Mouse (Mus musculus) left cerebral cortex, adult 8-10 months (tissue): ENCODE measurements at regions not wholly inside any gene's neighbourhood (a gene's known extent, or its start where the extent isn't known, plus 50 kb on each side); places are given as distances from the start of the nearest gene placed in this dataset.

ENCODE experiments used
- DNase-seq, 2 experiments: peaks; one replicate each; pipeline ENCODE4 v3.0.0; 2022; ENCODE audit warnings: low spot score in 2 of 2

GRCm38 (mm10) chr6:81323690-81324089 lies 599.8 kb upstream of the Gcfc2 start:
- DNase-seq: no peak

DNA sequence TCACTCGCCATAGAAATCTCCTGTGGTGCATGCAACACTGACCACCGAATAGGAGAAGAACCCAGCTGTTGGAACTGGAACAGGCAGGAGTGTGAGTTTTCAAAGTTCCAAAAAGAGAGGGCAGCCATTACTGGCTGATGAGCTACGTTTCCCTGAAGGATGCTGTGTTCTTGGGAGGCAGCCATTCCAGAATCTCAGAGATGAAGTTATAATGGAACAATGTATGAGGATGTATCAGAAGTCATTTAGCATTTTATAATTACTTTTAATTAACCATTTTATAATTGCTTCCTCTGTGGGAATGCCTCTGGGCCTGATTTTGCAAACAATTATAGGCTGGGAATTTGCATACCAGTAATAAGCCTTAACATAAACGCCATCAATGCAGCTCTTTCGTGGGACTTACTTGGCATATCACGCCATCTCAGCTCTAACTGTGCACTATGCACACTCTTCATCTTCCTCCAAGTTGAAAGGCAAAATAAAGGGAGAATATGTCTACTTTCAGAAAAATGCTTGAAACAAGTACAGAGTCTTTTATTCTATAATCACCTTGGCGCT lies 559.4 kb upstream of the Gcfc2 start:
- DNase-seq: no peak

GRCm38 (mm10) chr6:81388484-81388883 lies 535.0 kb upstream of the Gcfc2 start:
- DNase-seq: no peak

DNA sequence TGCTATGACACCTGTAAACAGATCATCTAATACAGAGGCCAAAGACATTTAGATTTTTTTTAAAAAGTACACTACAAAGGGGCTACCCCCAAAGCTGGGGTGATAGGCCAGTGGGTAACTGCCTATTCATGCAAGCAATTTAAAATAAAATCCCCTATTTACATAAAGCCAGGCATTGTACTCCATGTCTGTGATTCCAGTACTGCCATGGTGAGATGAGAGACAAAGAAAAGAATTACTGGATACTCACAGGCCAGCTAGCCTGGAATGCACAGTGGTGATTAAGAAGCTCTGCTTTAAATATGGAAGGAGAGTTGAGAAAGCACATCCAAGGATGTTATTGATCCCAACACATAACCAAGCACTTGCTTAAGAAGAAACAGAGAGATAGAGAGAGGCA lies 520.3 kb upstream of the Gcfc2 start:
- DNase-seq: no peak

DNA sequence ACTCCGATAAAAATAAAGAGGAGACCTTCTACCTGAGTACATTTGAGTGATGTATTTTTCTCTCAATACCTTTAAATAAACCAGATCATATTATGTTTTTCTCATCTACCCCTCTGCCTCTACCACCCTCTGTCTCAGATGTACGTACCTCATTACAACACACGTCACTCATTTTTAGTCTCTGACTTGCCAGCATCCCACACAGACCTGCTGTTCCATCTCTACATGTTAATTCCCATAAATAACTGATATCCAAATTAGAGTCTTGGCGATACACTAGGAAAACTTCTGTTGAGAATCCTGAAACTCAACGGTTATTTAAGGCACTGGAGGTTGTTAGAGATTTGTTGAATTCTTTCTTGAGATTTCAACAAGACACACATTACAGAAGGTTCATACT lies 509.9 kb upstream of the Gcfc2 start:
- peak in 1 of 2 experiments; percentile 52 for DNase-seq

DNA sequence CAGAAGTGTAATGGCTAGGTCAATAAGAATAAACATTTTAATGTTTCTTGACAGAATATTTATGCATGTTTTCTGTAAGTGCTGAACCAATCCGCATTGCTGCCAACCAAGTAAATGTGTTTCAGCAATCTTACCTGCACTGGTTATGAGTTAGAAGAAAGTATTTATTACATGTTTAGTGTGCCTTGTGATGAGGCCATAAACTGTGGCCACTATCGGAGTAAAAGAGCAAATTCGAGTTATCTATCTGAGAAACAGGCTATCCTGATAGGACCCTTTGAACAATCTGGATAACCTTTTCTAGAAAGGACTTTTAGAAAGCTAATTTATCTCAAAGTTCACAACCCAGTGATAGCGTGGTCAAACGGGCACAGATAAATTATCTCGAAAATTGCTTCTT lies 488.7 kb upstream of the Gcfc2 start:
- DNase-seq: no peak

- DNase-seq: no peak
Observed at GRCm38 (mm10) chr6:81438951-81439722, 484.3 kb upstream of the Gcfc2 start.

- DNase-seq: peak in 1 of 2 experiments; percentile 6
Observed at GRCm38 (mm10) chr6:81441396-81441795, 482.1 kb upstream of the Gcfc2 start.

- DNase-seq: no peak
Observed at GRCm38 (mm10) chr6:81446019-81446800, 477.3 kb upstream of the Gcfc2 start.

- DNase-seq: no peak
Observed at GRCm38 (mm10) chr6:81447701-81448100, 475.8 kb upstream of the Gcfc2 start.

GRCm38 (mm10) chr6:81448366-81448765 lies 475.1 kb upstream of the Gcfc2 start:
- DNase-seq: no peak

DNA sequence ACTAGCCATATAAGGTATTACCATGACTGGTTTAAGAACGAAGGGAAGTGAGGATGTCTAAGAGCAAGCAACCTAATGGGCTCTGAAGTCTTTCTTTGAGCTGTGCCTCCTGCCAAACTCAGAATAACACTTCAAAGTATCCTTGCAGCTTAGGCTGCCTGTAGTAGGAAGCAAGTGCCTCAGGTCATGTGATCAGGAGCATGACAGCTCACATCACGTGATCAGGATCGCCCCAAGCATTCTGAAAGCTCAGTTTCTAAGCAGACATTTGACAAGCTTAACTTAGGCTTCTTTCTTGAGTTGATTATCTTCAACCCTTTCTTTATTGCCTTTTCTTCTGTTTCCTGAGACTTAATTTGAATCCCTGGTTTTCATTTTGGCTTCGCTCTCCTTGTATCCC lies 462.4 kb upstream of the Gcfc2 start:
- no peak for DNase-seq

- no peak for DNase-seq
Observed at GRCm38 (mm10) chr6:81464442-81464841, 459.0 kb upstream of the Gcfc2 start.

- DNase-seq: no peak
Observed at GRCm38 (mm10) chr6:81466536-81466935, 456.9 kb upstream of the Gcfc2 start.

GRCm38 (mm10) chr6:81471340-81471955 lies 452.0 kb upstream of the Gcfc2 start:
- peak in 1 of 2 experiments; percentile 21 for DNase-seq

GRCm38 (mm10) chr6:81472506-81472905 lies 451.0 kb upstream of the Gcfc2 start:
- peak in 1 of 2 experiments; percentile 17 for DNase-seq

- DNase-seq: no peak
Observed at GRCm38 (mm10) chr6:81474786-81475185, 448.7 kb upstream of the Gcfc2 start.

DNA sequence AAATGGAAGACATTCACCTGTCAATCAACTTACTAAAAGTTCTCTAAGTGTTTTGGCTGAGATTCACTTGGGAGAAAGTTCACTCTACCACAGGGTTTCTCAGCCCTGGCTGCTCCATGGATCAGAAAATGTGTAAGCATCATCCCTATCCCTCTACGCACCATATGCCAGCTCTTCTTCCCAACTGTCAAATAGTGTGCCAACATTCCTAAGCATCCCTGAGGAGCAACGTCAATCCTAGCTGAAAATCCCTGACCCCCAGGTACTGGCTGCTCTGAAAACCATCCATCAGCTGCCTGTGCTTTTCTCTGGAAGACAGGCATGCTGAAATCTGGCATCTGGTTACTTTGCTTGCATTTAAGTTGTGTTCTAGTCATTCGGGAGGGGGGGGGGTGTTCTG lies 436.5 kb upstream of the Gcfc2 start:
- DNase-seq: no peak

DNA sequence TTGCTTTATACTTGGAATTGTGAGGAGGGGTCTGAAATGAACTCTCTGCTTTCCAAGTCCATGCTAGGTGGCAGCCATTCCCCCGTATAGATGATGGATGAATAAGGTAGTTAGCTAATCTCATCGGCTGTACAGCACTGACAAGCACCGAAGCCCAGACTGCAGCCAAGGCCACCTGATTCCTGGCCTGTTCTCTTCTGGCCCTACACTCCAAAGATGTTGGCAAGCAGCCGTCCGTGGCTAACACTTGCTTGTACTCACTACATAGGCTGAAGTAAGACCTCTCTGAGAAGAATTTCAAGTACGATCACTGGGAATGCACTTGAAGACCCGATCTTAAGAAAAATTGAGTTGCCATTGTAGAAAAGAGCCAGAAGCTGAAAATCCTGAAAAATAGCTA lies 427.2 kb upstream of the Gcfc2 start:
- no peak for DNase-seq

GRCm38 (mm10) chr6:81517185-81517584 lies 406.3 kb upstream of the Gcfc2 start:
- DNase-seq: no peak

- no peak for DNase-seq
Observed at GRCm38 (mm10) chr6:81562260-81562659, 361.2 kb upstream of the Gcfc2 start.

DNA sequence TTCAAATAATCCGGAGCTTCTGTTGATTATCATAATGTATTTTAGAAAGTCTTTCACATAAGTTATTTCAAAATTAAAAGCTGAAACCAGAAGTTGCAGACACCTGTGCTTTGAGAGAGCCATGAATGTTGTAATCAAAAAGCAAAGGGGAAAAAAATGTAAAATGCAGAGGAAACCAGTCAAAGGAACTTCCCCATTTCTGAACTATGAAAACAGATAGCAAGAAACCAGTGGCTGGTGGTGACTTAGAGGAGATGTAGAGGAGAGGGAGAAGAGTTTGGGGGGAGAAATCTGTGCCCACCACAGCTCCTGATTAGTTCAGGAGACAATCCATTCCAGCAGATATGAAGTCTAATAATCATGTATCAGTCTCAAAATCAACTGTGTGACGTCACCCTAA lies 360.3 kb upstream of the Gcfc2 start:
- DNase-seq: no peak
